Mouse (Mus musculus) liver, postnatal 0 days (tissue): ENCODE results near the gene Rnf103.
"Not testable (repeated sequence)": the region's sequence is repeated elsewhere in the genome, so short reads cannot be mapped to it uniquely, and the experiment has no call there.

Experiments used
- CTCF ChIP-seq: sonication (generic); IDR thresholded peaks from 2 replicates; pipeline ENCODE4 v1.5.1; 2016; ENCODE audit warnings: antibody characterized with exemption, low read depth
- EP300 ChIP-seq: IDR thresholded peaks from 2 replicates; pipeline ENCODE4 v1.6.1; 2016; ENCODE audit warnings: antibody characterized with exemption, low read depth, mild to moderate bottlenecking

DNA sequence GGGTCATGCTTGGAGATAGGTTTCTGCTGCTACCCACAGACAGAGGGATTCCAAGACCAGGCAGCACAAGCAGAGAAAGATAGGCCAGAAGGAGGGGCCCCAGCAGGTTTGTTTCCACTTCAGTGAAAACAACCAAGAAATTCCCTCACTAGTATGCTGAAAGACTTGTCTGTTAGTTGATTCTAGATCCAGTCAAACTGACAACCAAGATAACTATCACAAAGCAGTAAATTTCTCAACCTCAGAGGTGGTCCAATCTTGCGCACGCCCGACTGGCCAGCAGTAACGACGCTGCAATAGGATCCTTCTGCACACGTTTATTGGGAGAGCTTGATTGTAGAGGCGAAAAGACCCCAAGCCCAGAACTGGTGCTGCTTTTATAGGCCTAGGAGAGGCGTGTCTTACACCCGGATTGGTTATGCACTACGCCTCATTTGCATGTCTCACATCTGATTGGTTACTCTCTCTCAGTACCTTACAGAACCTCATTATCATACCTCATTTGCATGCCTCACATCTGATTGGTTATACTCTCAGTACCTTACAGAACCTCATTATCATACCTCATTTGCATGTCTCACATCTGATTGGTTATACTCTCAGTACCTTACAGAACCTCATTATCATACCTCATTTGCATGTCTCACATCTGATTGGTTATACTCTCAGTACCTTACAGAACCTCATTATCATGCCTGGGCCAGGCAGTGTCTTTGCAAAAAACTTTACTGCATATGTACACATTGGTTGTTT is 14.7 kb upstream of the Rnf103 start:
- TF ChIP-seq CTCF, EP300: not testable (repeated sequence)
